In genomic region chr17:28882810-28883209, GRCm38 (mm10) we compare ENCODE assay signal across 9 mouse cellular contexts. TPM values are rescaled to one million over a fixed set of nuclear protein-coding genes. Genes with fewer than 3 reads are reported as not detected.
DNase-seq lines count a peak whose midpoint lies in the region; ATAC-seq and TF ChIP-seq lines count a peak whose summit lies in the region.
"Had no signal": no experiment of that assay in that cellular context is flagged by ENCODE, and none has a peak within 500 bp of the region (broad histone marks: within the 10 kb centered on the region; RNA-seq: fewer than 3 reads in every experiment).

No protein-coding gene starts in this region.

- ATAC-seq in intestine, postnatal 0 days, result no peak
- no peak for ATAC-seq in intestine, embryonic 15.5 days
- no peak for ATAC-seq in limb, embryonic 13.5 days (ENCODE audit: low FRiP score, low read depth)
- no peak for ATAC-seq in kidney, embryonic 14.5 days (ENCODE audit: low FRiP score, low TSS enrichment)

- no peaks in the 10 kb centered on the region for H3K27me3 ChIP-seq in intestine, postnatal 0 days (replicated peaks; ENCODE audit: control insufficient read depth, insufficient read depth, low read length)
- no peaks in the 10 kb centered on the region; the same call in 1 of the 2 replicates for H3K27me3 ChIP-seq in intestine, embryonic 15.5 days (replicated peaks)
- H3K27me3 ChIP-seq in limb, embryonic 13.5 days, result peaks cover 16% of the 10 kb centered on the region
- H3K27me3 ChIP-seq in kidney, embryonic 14.5 days (ENCODE audit: control insufficient read depth, insufficient read depth, low read length), result no peaks in the 10 kb centered on the region; the same call in 1 of the 2 replicates

- peak; percentile 34 for DNase-seq in 3T3-L1 (ENCODE audit: low read depth, low spot score)
- peak; percentile 53 for DNase-seq in NIH3T3 (ENCODE audit: low read depth)
- no peak for DNase-seq in right cerebral cortex, postnatal 36 days (ENCODE audit: low spot score in 2 of 2)
- DNase-seq in retina, postnatal 1 day, result no peak

- H3K4me1 ChIP-seq in intestine, postnatal 0 days (replicated peaks; ENCODE audit: control insufficient read depth, insufficient read depth, low read length), result no peaks in the 10 kb centered on the region
- 0 out of 2 replicates have a peak, but pooled peaks cover 6% of the 10 kb centered on the region for H3K4me1 ChIP-seq in intestine, embryonic 15.5 days (replicated peaks)
- H3K4me1 ChIP-seq in limb, embryonic 13.5 days, result peaks cover 10% of the 10 kb centered on the region
- H3K4me1 ChIP-seq in kidney, embryonic 14.5 days (ENCODE audit: control insufficient read depth, insufficient read depth, low read length), result no peaks in the 10 kb centered on the region

- H3K36me3 ChIP-seq in intestine, postnatal 0 days (ENCODE audit: control insufficient read depth, insufficient read depth), result no peaks in the 10 kb centered on the region
- H3K36me3 ChIP-seq in intestine, embryonic 15.5 days, result no peaks in the 10 kb centered on the region
- no peaks in the 10 kb centered on the region for H3K36me3 ChIP-seq in limb, embryonic 13.5 days
- H3K36me3 ChIP-seq in kidney, embryonic 14.5 days (ENCODE audit: control insufficient read depth, insufficient read depth, low read length), result no peaks in the 10 kb centered on the region

- 54% methylated on average over 8 of the region's 8 CpGs for WGBS in intestine, postnatal 0 days
- WGBS in intestine, embryonic 15.5 days, result 52% methylated on average over 8 of the region's 8 CpGs
- WGBS in limb, embryonic 13.5 days, result 50% methylated on average over 8 of the region's 8 CpGs
- 54% methylated on average over 8 of the region's 8 CpGs for WGBS in kidney, embryonic 14.5 days

- peak; percentile 53 for TF ChIP-seq CTCF in intestine, postnatal 0 days (IDR thresholded peaks at IDR 0.05; ENCODE audit: low read depth)

- no peak overlapping the region for H3K27ac ChIP-seq in intestine, postnatal 0 days (ENCODE audit: low read depth, low read length)
- no peak overlapping the region for H3K27ac ChIP-seq in intestine, embryonic 15.5 days
- no peak overlapping the region for H3K27ac ChIP-seq in limb, embryonic 13.5 days
- no peak overlapping the region for H3K27ac ChIP-seq in kidney, embryonic 14.5 days (ENCODE audit: low read depth, low read length)
- H3K27ac ChIP-seq: macrophage had no signal

- H3K9ac ChIP-seq in intestine, postnatal 0 days (ENCODE audit: low read depth, low read length), result no peak overlapping the region
- H3K9ac ChIP-seq in intestine, embryonic 15.5 days, result no peak overlapping the region
- H3K9ac ChIP-seq in limb, embryonic 13.5 days, result no peak overlapping the region
- H3K9ac ChIP-seq in kidney, embryonic 14.5 days (ENCODE audit: low read depth, low read length), result no peak overlapping the region

- H3K4me2 ChIP-seq in intestine, postnatal 0 days (replicated peaks; ENCODE audit: low read depth), result no peak overlapping the region
- H3K4me2 ChIP-seq in intestine, embryonic 15.5 days (replicated peaks), result no peak overlapping the region
- H3K4me2 ChIP-seq in limb, embryonic 13.5 days (replicated peaks), result peak overlapping the region; percentile 36; the same call in 1 of the 2 replicates
- H3K4me2 ChIP-seq in kidney, embryonic 14.5 days (replicated peaks; ENCODE audit: low read depth, low read length), result no peak overlapping the region

- no peaks in the 10 kb centered on the region for H3K9me3 ChIP-seq in intestine, postnatal 0 days (ENCODE audit: control insufficient read depth)
- H3K9me3 ChIP-seq in intestine, embryonic 15.5 days, result no peaks in the 10 kb centered on the region
- peaks cover under 1% of the 10 kb centered on the region; the same call in 1 of the 2 replicates for H3K9me3 ChIP-seq in limb, embryonic 13.5 days
- H3K9me3 ChIP-seq in kidney, embryonic 14.5 days (ENCODE audit: control insufficient read depth, low read length), result no peaks in the 10 kb centered on the region

- H3K4me3 ChIP-seq in intestine, postnatal 0 days (ENCODE audit: low read depth, low read length), result no peak overlapping the region
- no peak overlapping the region for H3K4me3 ChIP-seq in intestine, embryonic 15.5 days (replicated peaks)
- H3K4me3 ChIP-seq in limb, embryonic 13.5 days, result no peak overlapping the region
- H3K4me3 ChIP-seq in kidney, embryonic 14.5 days (ENCODE audit: low read length), result no peak overlapping the region

RNA-seq across cellular contexts. Expression of gene Pnpla1, which starts 24.6 kb away (rescaled TPM):
- polyA plus RNA-seq in intestine, postnatal 0 days (2015; fragmentation: Nextera tagmentation; extraction: Ambion mirVana), result 0.12 and 0.20 TPM in 2 replicates
- polyA plus RNA-seq in intestine, embryonic 15.5 days (2015; fragmentation: Nextera tagmentation; extraction: Ambion mirVana), result 0.95 and 1.2 TPM in 2 replicates
- polyA plus RNA-seq in limb, embryonic 13.5 days (2015; fragmentation: Nextera tagmentation; extraction: Ambion mirVana), result 0.38 and 0.53 TPM in 2 replicates
- polyA plus RNA-seq in kidney, embryonic 14.5 days (2014; fragmentation: Nextera tagmentation; extraction: Ambion mirVana), result not detected in 2 replicates
- polyA plus RNA-seq: macrophage had no signal

RNA-seq across cellular contexts. Expression of gene 4930539E08Rik, which starts 32.3 kb away (rescaled TPM):
- 2.9 and 3.5 TPM in 2 replicates for polyA plus RNA-seq in intestine, postnatal 0 days (2015; fragmentation: Nextera tagmentation; extraction: Ambion mirVana)
- 4.4 and 4.8 TPM in 2 replicates for polyA plus RNA-seq in intestine, embryonic 15.5 days (2015; fragmentation: Nextera tagmentation; extraction: Ambion mirVana)
- polyA plus RNA-seq in limb, embryonic 13.5 days (2015; fragmentation: Nextera tagmentation; extraction: Ambion mirVana), result 0.27 and 0.36 TPM in 2 replicates
- polyA plus RNA-seq in kidney, embryonic 14.5 days (2014; fragmentation: Nextera tagmentation; extraction: Ambion mirVana), result 0.46 and 0.62 TPM in 2 replicates

Comparison
In these comparisons a context has a peak if more than half of its experiments do, and no peak if none do; other contexts are left out.
1. DNase-seq: peak in 3T3-L1 (single experiment) and NIH3T3 (single experiment); none in right cerebral cortex, postnatal 36 days (0 of 2) and retina, postnatal 1 day (single experiment).